Mouse (Mus musculus) cerebellum, postnatal 4 days (tissue): ENCODE results near the gene Cep63.

Experiments
- DNase-seq, 2 experiments: peaks; one replicate each; pipeline ENCODE4 v3.0.0; 2022; ENCODE audit warnings: low spot score in 2 of 2, mixed read lengths in 1 of 2

Cep63 gene

DNA sequence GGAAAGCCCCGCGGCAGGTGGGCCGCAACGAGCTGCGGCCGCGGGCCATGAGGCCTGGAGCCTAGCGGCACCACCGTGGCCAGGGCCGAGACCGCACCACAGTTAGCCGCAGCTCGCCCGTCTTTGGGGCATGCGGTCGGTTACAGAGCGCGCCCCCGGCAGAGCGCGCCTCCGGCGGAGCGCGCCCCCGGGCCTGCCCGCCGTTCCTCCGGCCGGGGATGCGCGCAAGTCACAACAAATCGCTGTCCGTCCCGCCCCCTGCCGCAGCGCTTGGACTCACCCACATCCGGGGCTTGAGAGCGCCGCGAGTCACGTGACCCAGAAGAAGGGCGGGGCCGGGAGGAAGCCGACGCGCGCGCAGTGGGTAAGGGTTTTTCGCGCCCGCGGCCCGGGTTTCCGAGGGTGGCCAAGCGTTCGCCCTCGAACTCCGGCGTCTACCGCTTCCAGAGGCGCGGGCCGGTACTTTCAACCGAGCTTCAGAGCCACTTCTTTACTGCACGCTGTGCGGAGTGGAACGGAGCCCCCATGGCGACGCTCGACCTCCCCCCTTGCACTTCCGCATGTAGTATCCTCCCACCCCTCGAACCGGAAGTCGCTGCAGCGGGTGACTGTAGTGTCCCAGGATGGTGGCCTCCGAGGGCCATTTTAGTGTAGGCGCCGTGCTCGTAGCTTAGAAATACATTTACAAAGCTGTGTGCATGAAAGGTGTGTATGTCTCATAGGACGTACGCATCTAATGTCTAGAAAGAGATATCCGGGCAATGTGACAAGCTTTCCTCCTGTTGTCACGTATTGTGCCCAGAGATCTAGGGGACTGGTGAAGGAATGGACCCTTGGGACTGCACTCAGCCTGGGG, at the start of gene Cep63, which contains the start of gene Anapc13:
Gene Cep63 (minus strand): TSS at position 552 of the 856 bp plus-strand sequence.
Gene Anapc13 (plus strand): TSS at position 314 of the 856 bp plus-strand sequence.
- DNase-seq = peak; percentile 96 to 99

DNA sequence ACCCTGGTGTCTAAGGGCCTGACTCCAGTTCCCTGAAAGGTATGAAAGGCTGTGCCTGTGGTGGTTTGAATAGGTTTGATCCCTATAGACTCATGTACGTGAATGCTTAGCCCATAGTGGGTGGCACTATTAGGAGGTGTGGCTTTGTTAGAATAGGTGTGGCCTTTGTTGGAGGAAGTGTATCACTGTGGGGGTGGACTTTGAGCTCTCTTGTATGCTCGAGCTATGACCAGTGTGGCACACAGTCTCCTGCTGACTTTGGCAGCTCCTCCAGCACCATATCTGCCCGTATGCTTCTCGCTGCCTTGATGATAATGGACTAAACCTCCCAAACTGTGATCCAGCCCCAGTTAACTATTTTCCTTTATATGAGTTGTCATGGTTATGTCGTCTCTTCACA, 49.6 kb upstream of the Cep63 start:
- no peak for DNase-seq

DNA sequence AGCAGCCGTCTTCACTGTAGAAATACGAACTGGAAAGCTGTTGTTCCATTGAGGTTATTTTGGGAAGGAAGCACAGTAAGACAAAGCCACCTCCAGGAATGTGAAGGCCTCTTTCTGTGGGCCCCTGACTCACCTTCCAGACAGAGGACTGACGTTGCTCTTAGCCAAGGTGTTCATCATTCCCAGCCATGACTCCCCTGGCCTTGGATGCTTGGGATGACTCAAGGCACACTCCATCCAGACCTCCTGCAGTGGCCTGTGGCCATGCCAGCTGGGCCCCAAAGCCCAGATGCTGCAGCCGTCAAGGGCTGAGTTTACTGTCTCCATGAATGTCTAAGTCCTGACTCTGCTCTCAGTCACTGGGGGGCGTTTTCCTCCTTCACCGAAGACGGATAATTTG, 47.0 kb upstream of the Cep63 start:
- no peak for DNase-seq

DNA sequence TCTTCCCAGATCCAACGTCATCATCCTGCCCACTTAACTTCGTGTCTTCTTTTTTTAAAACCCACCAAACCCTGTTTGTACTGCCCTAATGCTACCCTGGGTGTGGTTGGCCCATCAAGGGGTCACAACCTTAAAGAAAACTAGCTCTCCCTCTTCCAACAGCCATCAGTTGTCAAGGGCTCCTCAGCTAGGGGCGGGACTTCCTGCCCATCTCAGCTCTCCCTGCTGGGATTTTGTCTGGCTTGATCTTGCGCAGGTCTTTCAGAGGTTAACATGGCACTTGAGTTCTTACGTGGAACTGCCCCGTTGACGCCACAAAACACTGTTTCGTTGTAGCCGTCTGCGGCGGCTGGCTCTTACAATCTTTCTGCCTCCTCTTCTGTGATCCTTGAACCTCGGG, 42.6 kb upstream of the Cep63 start:
- no peak for DNase-seq

DNA sequence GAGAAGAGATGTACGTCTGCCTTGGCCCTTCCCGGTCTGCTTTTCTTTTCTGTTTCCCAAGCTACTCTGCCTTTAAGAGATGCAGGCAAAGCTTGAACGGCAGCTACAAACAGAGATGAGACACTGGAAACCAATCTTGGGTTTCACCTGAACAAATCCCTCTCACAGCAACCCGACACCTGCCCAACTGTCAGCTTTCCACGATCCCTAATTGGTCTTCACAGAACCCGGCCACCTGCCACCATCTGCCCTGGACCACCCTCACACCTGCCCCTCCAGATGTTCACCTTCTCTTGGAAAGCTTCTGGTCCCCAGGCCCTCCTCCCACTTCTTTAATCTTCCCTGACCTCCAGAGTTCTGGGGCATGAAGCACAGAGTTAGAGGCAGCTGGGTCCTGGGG, 41.8 kb upstream of the Cep63 start:
- no peak for DNase-seq

GRCm38 (mm10) chr9:102656355-102657095, 30.2 kb upstream of the Cep63 start:
- DNase-seq = no peak

DNA sequence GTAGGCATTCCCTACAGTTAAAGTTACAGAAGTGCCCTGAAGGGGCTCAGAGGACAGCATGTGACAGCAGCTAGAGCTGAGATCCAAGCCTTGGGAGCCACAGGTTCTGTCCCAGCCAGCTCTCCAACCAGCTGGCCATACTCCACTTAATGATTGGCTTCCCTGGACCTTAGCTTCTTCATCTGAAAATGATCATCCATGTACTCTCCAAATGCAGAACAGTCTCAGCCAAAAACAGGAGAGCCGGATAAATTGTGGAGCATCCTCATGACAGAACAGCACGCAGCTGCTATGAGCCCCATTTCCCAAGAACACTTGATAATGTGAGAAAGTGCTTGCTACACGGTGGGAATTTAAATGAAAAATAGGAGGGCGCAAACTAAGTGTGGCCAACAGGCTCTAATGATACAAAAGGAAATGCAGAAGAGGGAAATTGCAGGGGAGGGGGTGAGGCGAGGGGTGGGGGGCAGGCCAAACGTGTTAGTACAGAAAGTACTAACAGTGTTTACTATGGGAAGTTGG, 24.9 kb upstream of the Cep63 start:
- no peak for DNase-seq

DNA sequence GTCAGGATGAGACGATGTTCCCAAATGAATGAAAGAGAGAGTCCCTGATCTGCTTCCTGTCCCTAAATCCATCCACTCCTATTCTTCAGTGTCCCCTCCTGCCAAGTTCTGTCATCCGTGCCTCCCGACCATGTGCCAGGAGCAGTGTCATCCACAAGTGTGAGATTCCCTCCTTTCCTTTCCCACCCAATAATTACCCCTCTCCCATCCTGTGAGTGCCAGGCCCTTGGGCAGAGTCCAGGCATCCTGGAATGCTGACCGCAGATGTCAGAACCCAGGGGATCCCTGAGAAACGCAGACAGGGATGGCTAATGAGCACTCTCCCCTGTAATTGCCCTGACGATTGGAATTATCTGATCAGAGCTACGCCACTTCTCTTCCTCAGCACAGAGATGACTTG, 24.3 kb upstream of the Cep63 start:
- no peak for DNase-seq

DNA sequence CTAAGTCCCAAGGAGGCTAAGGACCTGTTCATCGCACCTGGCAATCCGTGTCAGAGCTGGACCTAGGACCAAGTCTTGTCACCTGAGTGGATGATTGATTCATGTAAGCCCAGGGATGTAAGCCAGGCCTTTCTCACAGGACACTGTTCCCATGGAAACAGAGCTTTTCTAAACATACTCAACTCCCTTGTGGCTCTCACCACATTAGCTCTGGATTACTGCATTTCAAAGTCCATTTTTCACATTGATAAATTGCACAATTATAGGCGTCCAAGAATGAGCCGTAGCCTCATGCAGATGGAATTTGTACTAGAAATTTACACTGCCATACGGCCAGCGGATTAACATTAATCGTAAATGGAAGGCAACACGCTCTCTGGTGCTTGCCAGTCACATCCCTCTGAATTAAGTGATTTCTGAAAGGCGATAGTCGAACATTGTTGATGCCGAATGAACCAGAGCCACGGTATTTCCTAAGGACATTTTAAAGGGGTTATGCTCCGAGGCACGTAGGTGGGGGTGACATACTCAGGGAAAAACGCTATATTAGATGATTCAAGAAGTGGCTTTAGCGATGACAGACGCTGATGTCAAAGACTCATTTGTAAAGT, 23.7 kb upstream of the Cep63 start:
- no peak for DNase-seq

DNA sequence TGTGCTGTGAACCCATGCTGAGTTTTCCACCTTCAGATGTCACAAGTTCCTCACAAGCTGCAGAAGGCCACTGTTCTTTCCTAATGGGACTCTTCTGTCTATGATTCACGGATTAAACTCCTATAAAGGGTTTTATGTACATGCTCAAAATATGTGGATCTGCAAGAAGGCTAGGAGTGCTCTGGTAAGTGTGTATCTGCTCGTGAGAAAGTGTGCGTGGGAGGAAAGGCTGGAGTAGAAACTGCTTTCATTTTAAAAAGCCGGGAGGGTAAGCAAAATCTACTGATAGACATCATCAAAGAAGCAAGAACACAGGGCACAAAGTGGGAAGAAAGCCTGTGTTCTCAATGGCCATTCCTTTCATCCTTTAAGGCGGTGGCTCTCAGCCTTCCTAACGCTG, 20.7 kb upstream of the Cep63 start:
- DNase-seq = no peak

GRCm38 (mm10) chr9:102645119-102645695, 18.9 kb upstream of the Cep63 start:
- no peak for DNase-seq

DNA sequence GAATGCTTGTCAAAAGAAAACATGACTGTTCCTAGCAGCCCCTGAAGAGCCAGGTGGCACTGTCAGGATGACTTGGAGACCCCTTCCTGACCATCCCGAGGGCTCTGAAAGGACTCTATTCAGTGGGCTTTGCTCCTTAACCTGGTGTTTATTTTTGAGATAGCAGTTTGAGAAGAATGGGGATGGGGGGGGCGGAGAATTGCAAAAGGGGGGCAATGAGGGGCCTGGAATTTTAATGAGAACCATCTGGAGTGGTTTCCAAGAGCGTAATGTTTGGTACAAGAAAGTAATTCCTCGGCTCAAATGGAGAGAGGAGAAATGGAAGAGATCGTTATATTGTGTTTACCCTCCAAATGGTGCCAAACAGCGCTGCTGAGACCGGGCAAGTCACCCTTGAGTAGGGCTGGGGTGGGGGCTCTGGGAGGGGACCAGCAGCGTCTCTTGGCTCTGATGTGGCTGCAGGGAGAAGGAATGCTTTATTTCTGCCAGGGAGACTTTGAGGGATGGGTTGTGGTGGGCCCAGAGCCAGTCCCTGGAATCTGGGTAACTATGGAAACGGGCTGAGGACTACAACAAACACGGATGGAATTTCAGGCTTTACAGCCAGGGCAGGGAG, 17.3 kb upstream of the Cep63 start:
- DNase-seq = peak in 1 of 2 experiments; percentile 68

DNA sequence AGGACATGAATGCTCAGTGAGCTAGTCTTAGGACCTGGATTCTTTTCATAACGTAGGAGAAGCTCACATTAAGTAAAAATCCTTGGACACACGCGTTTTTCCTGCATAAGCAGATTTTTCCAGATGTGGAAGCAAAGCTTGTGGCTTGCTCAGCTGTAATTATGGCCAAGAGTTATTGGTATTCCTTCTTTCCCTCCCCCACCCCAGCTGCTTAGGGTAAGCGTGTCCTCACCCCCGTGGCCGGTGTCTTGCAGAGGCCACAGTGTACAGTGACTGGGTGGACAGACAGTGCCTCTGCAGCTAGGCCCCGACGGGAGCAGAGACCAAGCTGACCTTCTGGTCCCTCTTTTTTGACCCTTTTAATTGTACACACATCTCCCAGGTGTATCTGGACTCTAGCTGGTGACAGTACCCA, 16.7 kb upstream of the Cep63 start:
- DNase-seq = no peak

GRCm38 (mm10) chr9:102641531-102641930, 15.2 kb upstream of the Cep63 start:
- no peak for DNase-seq

DNA sequence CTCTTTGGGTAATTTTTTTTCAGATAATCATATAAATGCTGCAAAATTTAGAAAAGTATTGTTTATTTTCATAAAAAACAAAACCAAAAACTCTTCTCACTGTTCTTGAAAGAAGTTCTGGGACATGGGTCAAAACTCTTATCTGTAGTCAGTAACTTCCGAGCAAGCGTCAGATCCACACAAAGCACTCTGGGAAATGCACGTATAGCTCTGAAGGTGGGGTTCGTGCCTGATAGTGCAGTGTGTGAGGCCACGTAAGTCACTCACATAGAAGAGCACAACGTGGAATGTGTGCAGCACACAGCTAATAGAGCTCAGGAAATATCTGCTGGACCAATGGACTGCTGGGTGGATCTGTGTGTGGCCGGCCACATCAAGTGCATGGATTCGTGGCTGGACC, 13.2 kb upstream of the Cep63 start:
- DNase-seq = no peak

DNA sequence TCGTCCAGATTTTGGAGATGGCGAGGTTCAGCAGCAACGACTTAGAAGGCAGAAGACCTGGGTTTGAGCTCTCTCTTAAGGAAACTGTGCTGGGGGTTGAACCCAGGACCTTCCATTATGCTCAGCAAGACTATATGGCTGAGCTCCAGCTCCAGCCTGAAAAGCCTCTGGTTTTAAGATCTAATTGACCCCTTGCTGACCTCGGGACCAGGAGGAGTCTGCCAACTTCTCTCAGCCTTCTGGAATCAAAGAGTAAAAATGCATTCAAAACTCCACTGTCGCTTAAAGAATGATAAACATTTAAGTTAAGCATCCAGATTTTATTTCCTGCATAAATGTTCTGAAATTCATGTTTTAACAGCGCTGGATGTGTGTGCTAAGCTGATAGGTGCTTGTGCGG, 12.6 kb upstream of the Cep63 start:
- DNase-seq = no peak

DNA sequence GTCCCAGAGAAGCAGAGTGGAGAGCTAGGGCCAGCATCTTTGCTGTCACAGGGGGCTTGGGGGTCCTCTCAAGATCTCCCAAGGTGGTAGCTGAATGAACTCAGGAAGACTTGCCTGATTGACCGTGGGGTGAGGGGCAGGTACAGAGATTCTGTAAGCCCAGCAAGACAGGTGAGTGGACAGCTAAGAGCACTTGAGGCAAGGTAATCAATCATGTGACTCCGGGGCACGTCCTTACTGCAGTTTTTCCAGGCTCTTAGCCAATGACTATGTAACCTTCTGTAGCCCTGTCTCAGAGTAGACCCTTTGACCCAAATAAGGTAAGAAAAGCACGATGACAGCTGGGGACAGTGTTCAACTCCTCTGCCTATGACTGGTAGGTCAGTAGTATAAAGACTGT, 10.8 kb upstream of the Cep63 start:
- no peak for DNase-seq

DNA sequence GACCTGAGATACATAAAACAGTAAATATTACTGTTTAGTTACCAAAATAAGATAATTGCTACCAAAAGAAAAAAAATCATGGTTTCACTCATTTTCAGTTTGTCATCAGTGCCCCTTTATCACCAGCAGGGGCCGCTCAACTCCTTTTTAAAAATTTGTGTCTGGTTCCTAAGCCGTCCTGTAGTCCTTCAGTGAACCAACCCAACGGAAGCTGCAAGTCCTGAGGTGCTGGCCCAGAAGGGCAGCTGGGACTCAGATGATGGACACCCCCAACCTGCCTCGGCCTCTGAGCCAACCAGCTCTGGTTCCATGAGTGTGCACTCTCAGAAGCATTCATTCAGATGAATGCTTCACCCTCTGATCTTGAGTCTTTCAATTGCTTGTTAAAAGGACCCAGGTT, 10.2 kb upstream of the Cep63 start:
- DNase-seq = peak; percentile 43 to 54

DNA sequence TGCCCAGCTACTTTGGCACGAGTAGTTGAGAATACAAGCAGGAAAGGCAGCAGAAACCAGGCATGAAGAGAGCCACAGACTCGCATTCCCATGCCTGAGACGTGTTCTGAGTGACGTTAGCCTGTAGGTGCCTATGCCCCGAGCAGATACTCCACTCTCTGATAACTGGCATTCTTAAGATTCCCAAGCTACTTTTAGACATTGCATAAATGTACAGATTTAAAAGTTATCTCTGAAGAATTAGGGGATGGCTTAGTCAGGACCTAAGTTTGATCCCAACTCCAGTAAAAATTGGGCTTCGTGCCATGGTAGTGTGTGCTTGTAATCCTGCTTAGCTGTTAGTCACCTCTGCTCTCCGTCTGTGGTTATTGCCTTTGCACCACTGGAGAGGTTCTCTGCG, 8.1 kb upstream of the Cep63 start:
- no peak for DNase-seq

GRCm38 (mm10) chr9:102632923-102633537, 6.7 kb upstream of the Cep63 start:
- DNase-seq = peak in 1 of 2 experiments; percentile 53

GRCm38 (mm10) chr9:102632173-102632572, 5.8 kb upstream of the Cep63 start:
- no peak for DNase-seq
